9 mouse cellular contexts compared by ENCODE assay signal in genomic region chr7:19230041-19230580, GRCm38 (mm10). TPM values are rescaled to one million over a fixed set of nuclear protein-coding genes. Genes with fewer than 3 reads are reported as not detected.
DNase-seq lines count a peak whose midpoint lies in the region; ATAC-seq and TF ChIP-seq lines count a peak whose summit lies in the region.
"Had no signal": no experiment of that assay in that cellular context is flagged by ENCODE, and none has a peak within 500 bp of the region (broad histone marks: within the 10 kb centered on the region; RNA-seq: fewer than 3 reads in every experiment).

No protein-coding gene starts in this region.

- TF ChIP-seq EP300 in liver, postnatal 0 days (IDR thresholded peaks at IDR 0.05; ENCODE audit: low read depth): no peak

- H3K4me1 ChIP-seq in kidney, adult 2 months (ENCODE audit: control insufficient read depth, insufficient read depth, low read length): peaks cover 33% of the 10 kb centered on the region
- H3K4me1 ChIP-seq in kidney, embryonic 14.5 days (ENCODE audit: control insufficient read depth, insufficient read depth, low read length): peaks cover 7% of the 10 kb centered on the region; the same call in 1 of the 2 replicates
- H3K4me1 ChIP-seq in intestine, embryonic 16.5 days (ENCODE audit: control insufficient read depth, insufficient read depth, low read length): peaks cover 39% of the 10 kb centered on the region
- H3K4me1 ChIP-seq in liver, postnatal 0 days (ENCODE audit: insufficient read depth): peaks cover 35% of the 10 kb centered on the region
- H3K4me1 ChIP-seq in thymus, adult 2 months (replicated peaks; ENCODE audit: control insufficient read depth, insufficient read depth, low read length): peaks cover 8% of the 10 kb centered on the region

- ATAC-seq in kidney, embryonic 14.5 days (ENCODE audit: low FRiP score, low TSS enrichment): no peak
- ATAC-seq in intestine, embryonic 16.5 days: no peak
- ATAC-seq in liver, postnatal 0 days: no peak
- ATAC-seq: Patski had no signal

- H3K27me3 ChIP-seq in kidney, adult 2 months (replicated peaks; ENCODE audit: control insufficient read depth, insufficient read depth, low read length): no peaks in the 10 kb centered on the region
- H3K27me3 ChIP-seq in kidney, embryonic 14.5 days (ENCODE audit: control insufficient read depth, insufficient read depth, low read length): no peaks in the 10 kb centered on the region
- H3K27me3 ChIP-seq in intestine, embryonic 16.5 days (replicated peaks; ENCODE audit: control insufficient read depth, insufficient read depth, low read length): no peaks in the 10 kb centered on the region
- no peaks in the 10 kb centered on the region for H3K27me3 ChIP-seq in liver, postnatal 0 days (ENCODE audit: insufficient read depth, low read length)
- no peaks in the 10 kb centered on the region for H3K27me3 ChIP-seq in thymus, adult 2 months (ENCODE audit: control insufficient read depth, insufficient read depth, low read length)
- H3K27me3 ChIP-seq: Patski had no signal

- H3K4me3 ChIP-seq in kidney, adult 2 months (ENCODE audit: insufficient read depth, low read depth, low read length): no peak overlapping the region
- no peak overlapping the region for H3K4me3 ChIP-seq in kidney, embryonic 14.5 days (ENCODE audit: low read length)
- H3K4me3 ChIP-seq in intestine, embryonic 16.5 days (ENCODE audit: low read length): no peak overlapping the region
- peak overlapping the region; percentile 72; the same call in 1 of the 2 replicates for H3K4me3 ChIP-seq in liver, postnatal 0 days (ENCODE audit: low read depth, low read length)
- no peak overlapping the region for H3K4me3 ChIP-seq in thymus, adult 2 months (ENCODE audit: control insufficient read depth, insufficient read depth, low read length)

- H3K9ac ChIP-seq in kidney, embryonic 14.5 days (ENCODE audit: low read depth, low read length): no peak overlapping the region
- H3K9ac ChIP-seq in intestine, embryonic 16.5 days (ENCODE audit: low read depth, low read length): peak overlapping the region; percentile 78
- H3K9ac ChIP-seq in liver, postnatal 0 days (replicated peaks): peak overlapping the region; percentile 78; the same call in 1 of the 2 replicates

- no peak for TF ChIP-seq POLR2A in kidney, adult 2 months (IDR thresholded peaks at IDR 0.05; ENCODE audit: low read depth, low read length)
- no peak for TF ChIP-seq POLR2A in thymus, adult 2 months (IDR thresholded peaks at IDR 0.05; ENCODE audit: control insufficient read depth, extremely low read depth, insufficient read depth, low read length, poor library complexity)

- no peak for TF ChIP-seq CTCF in kidney, adult 2 months (conservative IDR thresholded peaks at IDR 0.05; ENCODE audit: insufficient read depth, insufficient read length, low read depth, low read length)
- no peak for TF ChIP-seq CTCF in liver, postnatal 0 days (IDR thresholded peaks at IDR 0.05; ENCODE audit: low read depth)
- no peak for TF ChIP-seq CTCF in thymus, adult 2 months (IDR thresholded peaks at IDR 0.05; ENCODE audit: borderline replicate concordance, control insufficient read depth, extremely low read depth, insufficient read depth, low read length, poor library complexity)

- no peaks in the 10 kb centered on the region for H3K36me3 ChIP-seq in kidney, adult 2 months (ENCODE audit: control insufficient read depth, insufficient read depth, low read length)
- no peaks in the 10 kb centered on the region for H3K36me3 ChIP-seq in kidney, embryonic 14.5 days (ENCODE audit: control insufficient read depth, insufficient read depth, low read length)
- H3K36me3 ChIP-seq in intestine, embryonic 16.5 days (ENCODE audit: control insufficient read depth, insufficient read depth, low read length): no peaks in the 10 kb centered on the region
- peaks cover 7% of the 10 kb centered on the region; the same call in 1 of the 2 replicates for H3K36me3 ChIP-seq in liver, postnatal 0 days (replicated peaks; ENCODE audit: insufficient read depth, low read length)
- no peaks in the 10 kb centered on the region for H3K36me3 ChIP-seq in thymus, adult 2 months (ENCODE audit: control insufficient read depth, insufficient read depth, low read length)

- H3K9me3 ChIP-seq in kidney, embryonic 14.5 days (ENCODE audit: control insufficient read depth, low read length): no peaks in the 10 kb centered on the region
- H3K9me3 ChIP-seq in intestine, embryonic 16.5 days (ENCODE audit: control insufficient read depth, low read length): no peaks in the 10 kb centered on the region
- no peaks in the 10 kb centered on the region for H3K9me3 ChIP-seq in liver, postnatal 0 days (ENCODE audit: low read length)

- H3K4me2 ChIP-seq in kidney, embryonic 14.5 days (replicated peaks; ENCODE audit: low read depth, low read length): no peak overlapping the region
- H3K4me2 ChIP-seq in intestine, embryonic 16.5 days (ENCODE audit: low read depth, low read length): peak overlapping the region; percentile 65
- H3K4me2 ChIP-seq in liver, postnatal 0 days (ENCODE audit: low read depth, low read length): peak overlapping the region; percentile 87

- peak overlapping the region; percentile 85 for H3K27ac ChIP-seq in kidney, adult 2 months (ENCODE audit: insufficient read depth, low read depth, low read length)
- no peak overlapping the region for H3K27ac ChIP-seq in kidney, embryonic 14.5 days (ENCODE audit: low read depth, low read length)
- H3K27ac ChIP-seq in intestine, embryonic 16.5 days (ENCODE audit: low read length): peak overlapping the region; percentile 49
- H3K27ac ChIP-seq in liver, postnatal 0 days (ENCODE audit: low read depth): no peak overlapping the region
- no peak overlapping the region for H3K27ac ChIP-seq in thymus, adult 2 months (ENCODE audit: control insufficient read depth, insufficient read depth, low read length)

- 52% methylated on average over 2 of the region's 2 CpGs for WGBS in kidney, adult 2 months
- 88% methylated on average over 2 of the region's 2 CpGs for WGBS in kidney, embryonic 14.5 days
- 79% methylated on average over 2 of the region's 2 CpGs for WGBS in intestine, embryonic 16.5 days
- 77% methylated on average over 2 of the region's 2 CpGs for WGBS in liver, postnatal 0 days (ENCODE audit: insufficient replicate concordance)
- WGBS in thymus, adult 2 months: 96% methylated on average over 2 of the region's 2 CpGs

- peak; percentile 57 for DNase-seq in cerebellum, adult 9-10 months
- DNase-seq in cerebellum, adult 11 months: no peak
- DNase-seq in kidney, adult 2 months: peak; percentile 86
- DNase-seq in liver, postnatal 0 days: no peak
- DNase-seq in thymus, postnatal 25 days: no peak
- DNase-seq in thymus, adult 2 months: no peak

RNA-seq across cellular contexts. Expression of gene Opa3, which starts 2.0 kb away (rescaled TPM):
- polyA plus RNA-seq in kidney, adult 2 months (2012; rRNA removed): 41.7 and 48.5 TPM in 2 replicates
- polyA plus RNA-seq in kidney, embryonic 14.5 days (2014; fragmentation: Nextera tagmentation; extraction: Ambion mirVana): 33.3 and 44.6 TPM in 2 replicates
- 40.6 and 40.9 TPM in 2 replicates for polyA plus RNA-seq in intestine, embryonic 16.5 days (2015; fragmentation: Nextera tagmentation; extraction: Ambion mirVana)
- 8.7 and 9.7 TPM in 2 replicates for polyA plus RNA-seq in liver, postnatal 0 days (2015; fragmentation: Nextera tagmentation; extraction: Ambion mirVana)
- 46.5 and 46.7 TPM in 2 replicates for polyA plus RNA-seq in thymus, adult 2 months (2012; rRNA removed)

RNA-seq across cellular contexts. Expression of gene Gpr4, which starts 17.8 kb away (rescaled TPM):
- polyA plus RNA-seq in kidney, adult 2 months (2012; rRNA removed): 10.1 and 10.8 TPM in 2 replicates
- polyA plus RNA-seq in kidney, embryonic 14.5 days (2014; fragmentation: Nextera tagmentation; extraction: Ambion mirVana): 2.4 and 3.4 TPM in 2 replicates
- polyA plus RNA-seq in intestine, embryonic 16.5 days (2015; fragmentation: Nextera tagmentation; extraction: Ambion mirVana): 1.6 and 2.1 TPM in 2 replicates
- 0.74 and 0.83 TPM in 2 replicates for polyA plus RNA-seq in liver, postnatal 0 days (2015; fragmentation: Nextera tagmentation; extraction: Ambion mirVana)
- 4.2 and 5.5 TPM in 2 replicates for polyA plus RNA-seq in thymus, adult 2 months (2012; rRNA removed)

RNA-seq across cellular contexts. Expression of gene Vasp, which starts 41.5 kb away (rescaled TPM):
- 69.5 and 71.5 TPM in 2 replicates for polyA plus RNA-seq in kidney, adult 2 months (2012; rRNA removed)
- 54.2 and 56.5 TPM in 2 replicates for polyA plus RNA-seq in kidney, embryonic 14.5 days (2014; fragmentation: Nextera tagmentation; extraction: Ambion mirVana)
- polyA plus RNA-seq in intestine, embryonic 16.5 days (2015; fragmentation: Nextera tagmentation; extraction: Ambion mirVana): 106 and 120 TPM in 2 replicates
- polyA plus RNA-seq in liver, postnatal 0 days (2015; fragmentation: Nextera tagmentation; extraction: Ambion mirVana): 36.2 and 36.4 TPM in 2 replicates
- polyA plus RNA-seq in thymus, adult 2 months (2012; rRNA removed): 325 and 327 TPM in 2 replicates

RNA-seq across cellular contexts. Expression of gene Ppm1n, which starts 49.8 kb away (rescaled TPM):
- polyA plus RNA-seq in kidney, adult 2 months (2012; rRNA removed): not detected in 2 replicates
- polyA plus RNA-seq in kidney, embryonic 14.5 days (2014; fragmentation: Nextera tagmentation; extraction: Ambion mirVana): not detected in 2 replicates
- polyA plus RNA-seq in intestine, embryonic 16.5 days (2015; fragmentation: Nextera tagmentation; extraction: Ambion mirVana): 0.29 and 0.32 TPM in 2 replicates
- polyA plus RNA-seq in liver, postnatal 0 days (2015; fragmentation: Nextera tagmentation; extraction: Ambion mirVana): 0.15 TPM in 1 of 2 replicates, not detected in the other
- polyA plus RNA-seq in thymus, adult 2 months (2012; rRNA removed): 0.57 and 0.63 TPM in 2 replicates

RNA-seq across cellular contexts. Expression of gene Rtn2, which starts 52.3 kb away (rescaled TPM):
- polyA plus RNA-seq in kidney, adult 2 months (2012; rRNA removed): 7.6 and 19.1 TPM in 2 replicates
- polyA plus RNA-seq in kidney, embryonic 14.5 days (2014; fragmentation: Nextera tagmentation; extraction: Ambion mirVana): 5.4 and 5.7 TPM in 2 replicates
- polyA plus RNA-seq in intestine, embryonic 16.5 days (2015; fragmentation: Nextera tagmentation; extraction: Ambion mirVana): 10.3 and 11.8 TPM in 2 replicates
- polyA plus RNA-seq in liver, postnatal 0 days (2015; fragmentation: Nextera tagmentation; extraction: Ambion mirVana): 1.5 and 4.6 TPM in 2 replicates
- polyA plus RNA-seq in thymus, adult 2 months (2012; rRNA removed): 3.0 and 19.9 TPM in 2 replicates

Comparison
In these comparisons a context has a peak if more than half of its experiments do, and no peak if none do; other contexts are left out.
1. DNase-seq: peak in cerebellum, adult 9-10 months (single experiment) and kidney, adult 2 months (single experiment); none in cerebellum, adult 11 months (single experiment), liver, postnatal 0 days (single experiment), thymus, postnatal 25 days (single experiment) and thymus, adult 2 months (single experiment).
2. H3K27ac ChIP-seq: peak in kidney, adult 2 months (single experiment) and intestine, embryonic 16.5 days (single experiment); none in kidney, embryonic 14.5 days (single experiment), liver, postnatal 0 days (single experiment) and thymus, adult 2 months (single experiment).